Mouse (Mus musculus) megakaryocyte-erythroid progenitor cell, adult 5-6 weeks (primary cell): Measurements from ENCODE around the gene Apbb2. TPM values are rescaled to one million over a fixed set of nuclear protein-coding genes. Genes with fewer than 3 reads are reported as not detected.

Experiments
- ATAC-seq: replicated peaks from 2 replicates; pipeline ENCODE4 v1.8.0; 2016; ENCODE audit warnings: mild to moderate bottlenecking, inconsistent platforms; ENCODE audit not compliant: severe bottlenecking, poor library complexity, low FRiP score, low TSS enrichment
- total RNA-seq, 2 experiments: library from RNA; stranded (forward) in 1 of 2; stranded (reverse) in 1 of 2; fragments of 200-1000, 215-1000 nt in 1 of 2; fragments of >200 nt in 1 of 2; fragmentation: Nextera tagmentation in 1 of 2; gene quantifications; 2 replicates each; pipeline ENCODE4 v1.2.3; 2014 to 2017

Gene Apbb2
- total RNA-seq, 2 experiments from 2014 or later: 2.4 TPM; not detected in 1

GRCm38 (mm10) chr5:66558094-66558493, 60.5 kb downstream of the Apbb2 start:
- no peak for ATAC-seq

GRCm38 (mm10) chr5:66553933-66554332, 64.7 kb downstream of the Apbb2 start:
- ATAC-seq: no peak

- ATAC-seq: no peak
Observed at GRCm38 (mm10) chr5:66552246-66552645, 66.3 kb downstream of the Apbb2 start.

GRCm38 (mm10) chr5:66550292-66550691, 68.3 kb downstream of the Apbb2 start:
- ATAC-seq: no peak

- ATAC-seq: no peak
Observed at GRCm38 (mm10) chr5:66549691-66550090, 68.9 kb downstream of the Apbb2 start.

- no peak for ATAC-seq
Observed at GRCm38 (mm10) chr5:66546969-66547511, 71.5 kb downstream of the Apbb2 start.

- ATAC-seq: no peak
Observed at GRCm38 (mm10) chr5:66545573-66546141, 72.9 kb downstream of the Apbb2 start.

GRCm38 (mm10) chr5:66543761-66544160, 74.8 kb downstream of the Apbb2 start:
- ATAC-seq: no peak

GRCm38 (mm10) chr5:66543344-66543743, 75.2 kb downstream of the Apbb2 start:
- ATAC-seq: no peak

- ATAC-seq: no peak
Observed at GRCm38 (mm10) chr5:66542521-66542920, 76.1 kb downstream of the Apbb2 start.

GRCm38 (mm10) chr5:66541385-66541784, 77.2 kb downstream of the Apbb2 start:
- no peak for ATAC-seq

- ATAC-seq: no peak
Observed at GRCm38 (mm10) chr5:66540246-66540645, 78.3 kb downstream of the Apbb2 start.

- ATAC-seq: no peak
Observed at GRCm38 (mm10) chr5:66537811-66538210, 80.8 kb downstream of the Apbb2 start.

GRCm38 (mm10) chr5:66536696-66537358, 81.8 kb downstream of the Apbb2 start:
- ATAC-seq: no peak

- ATAC-seq: no peak
Observed at GRCm38 (mm10) chr5:66535566-66536236, 82.9 kb downstream of the Apbb2 start.

GRCm38 (mm10) chr5:66533711-66534425, 84.7 kb downstream of the Apbb2 start:
- no peak for ATAC-seq

- ATAC-seq: no peak
Observed at GRCm38 (mm10) chr5:66532827-66533226, 85.8 kb downstream of the Apbb2 start.

GRCm38 (mm10) chr5:66530361-66530760, 88.2 kb downstream of the Apbb2 start:
- ATAC-seq: no peak

- ATAC-seq: no peak
Observed at GRCm38 (mm10) chr5:66529631-66530030, 89.0 kb downstream of the Apbb2 start.

- no peak for ATAC-seq
Observed at GRCm38 (mm10) chr5:66528567-66528966, 90.0 kb downstream of the Apbb2 start.
